Mouse (Mus musculus) stomach, embryonic 14.5 days (tissue): Measurements from ENCODE around the gene Ephb3. TPM values are rescaled to one million over a fixed set of nuclear protein-coding genes. Genes with fewer than 3 reads are reported as not detected.

Experiments used
- ATAC-seq: fragments of 200-750 bp; cut with Nextera tagmentation; 2 replicates; pipeline ENCODE4 v1.8.0; 2017; ENCODE audit warnings: low read depth, moderate TSS enrichment; ENCODE audit not compliant: insufficient number of reproducible peaks, insufficient read depth, low FRiP score
- H3K27ac ChIP-seq: fragments of 300-500 bp; sonication (generic); 2 replicates; pipeline ENCODE4 v1.5.1; 2014; ENCODE audit warnings: mild to moderate bottlenecking, low read length, moderate library complexity, mixed read lengths
- H3K27me3 ChIP-seq: fragments of 300-500 bp; sonication (generic); 2 replicates; pipeline ENCODE4 v1.6.1; 2014; ENCODE audit warnings: low read length, control low read depth, mixed read lengths; ENCODE audit not compliant: control insufficient read depth, insufficient read depth
- H3K36me3 ChIP-seq: fragments of 300-500 bp; sonication (generic); 2 replicates; pipeline ENCODE4 v1.6.1; 2014; ENCODE audit warnings: mild to moderate bottlenecking, control low read depth, low read length, moderate library complexity, mixed read lengths; ENCODE audit not compliant: control insufficient read depth, insufficient read depth
- H3K4me1 ChIP-seq: fragments of 300-500 bp; sonication (generic); 2 replicates; pipeline ENCODE4 v1.6.1; 2014; ENCODE audit warnings: low read length, control low read depth, mixed read lengths; ENCODE audit not compliant: control insufficient read depth, insufficient read depth
- H3K4me2 ChIP-seq: fragments of 300-500 bp; sonication (generic); replicated peaks from 2 replicates; pipeline ENCODE4 v1.6.1; 2014; ENCODE audit warnings: low read depth, low read length, control low read depth
- H3K4me3 ChIP-seq: fragments of 300-500 bp; sonication (generic); 2 replicates; pipeline ENCODE4 v1.5.1; 2014; ENCODE audit warnings: low read depth, low read length, control low read depth
- H3K9ac ChIP-seq: fragments of 300-500 bp; sonication (generic); replicated peaks from 2 replicates; pipeline ENCODE4 v1.6.1; 2014; ENCODE audit warnings: low read depth, mild to moderate bottlenecking, control low read depth, low read length, moderate library complexity, mixed read lengths
- H3K9me3 ChIP-seq: fragments of 300-500 bp; sonication (generic); 2 replicates; pipeline ENCODE4 v1.6.1; 2016; ENCODE audit warnings: low read depth, low read length, control low read depth; ENCODE audit not compliant: control insufficient read depth
- WGBS: fragments of 180-500 bp; shearing (Covaris S2); extraction: QIAGEN DNeasy Blood & Tissue Kit; methylation state at CpG from one replicate; pipeline ENCODE4 v1.1.7; 2014; 5-methylcytosine and 5-hydroxymethylcytosine counted together
- polyA plus RNA-seq: library from polyadenylated mRNA; unstranded; fragments of >200 nt; fragmentation: Nextera tagmentation; extraction: Ambion mirVana; gene quantifications from 2 replicates; pipeline ENCODE4 v1.2.1, GENCODE M21; 2014

The Ephb3 gene
- polyA plus RNA-seq, 1 experiment from 2014 or later: 27.6 TPM

DNA sequence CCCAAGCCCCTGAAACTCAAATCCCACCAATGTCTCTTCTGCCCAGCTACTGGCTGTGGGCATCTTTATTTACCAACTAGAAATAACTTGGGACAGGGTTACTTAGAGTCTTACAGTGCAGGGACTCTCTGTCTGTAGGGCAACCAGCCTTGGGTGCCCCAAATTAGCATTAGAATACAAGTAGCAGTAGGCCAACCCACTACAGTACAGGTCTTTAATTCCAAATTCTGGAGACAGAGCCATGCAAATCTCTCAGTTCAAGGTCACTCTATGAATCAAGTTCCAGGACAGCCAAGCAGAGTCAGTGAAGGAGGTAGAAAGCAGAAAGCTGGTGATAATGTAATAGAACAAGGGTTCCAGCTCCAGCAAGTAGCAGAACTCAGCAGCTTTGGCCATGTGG, 19.9 kb upstream of the Ephb3 start:
- no peak overlapping the region for H3K9ac ChIP-seq
- ATAC-seq: no peak
- H3K36me3 ChIP-seq: no peaks in the 10 kb centered on the region
- H3K9me3 ChIP-seq: no peaks in the 10 kb centered on the region
- no peak overlapping the region for H3K4me3 ChIP-seq
- no peaks in the 10 kb centered on the region for H3K27me3 ChIP-seq
- no peak overlapping the region for H3K27ac ChIP-seq
- H3K4me1 ChIP-seq: no peaks in the 10 kb centered on the region
- no peak overlapping the region for H3K4me2 ChIP-seq

DNA sequence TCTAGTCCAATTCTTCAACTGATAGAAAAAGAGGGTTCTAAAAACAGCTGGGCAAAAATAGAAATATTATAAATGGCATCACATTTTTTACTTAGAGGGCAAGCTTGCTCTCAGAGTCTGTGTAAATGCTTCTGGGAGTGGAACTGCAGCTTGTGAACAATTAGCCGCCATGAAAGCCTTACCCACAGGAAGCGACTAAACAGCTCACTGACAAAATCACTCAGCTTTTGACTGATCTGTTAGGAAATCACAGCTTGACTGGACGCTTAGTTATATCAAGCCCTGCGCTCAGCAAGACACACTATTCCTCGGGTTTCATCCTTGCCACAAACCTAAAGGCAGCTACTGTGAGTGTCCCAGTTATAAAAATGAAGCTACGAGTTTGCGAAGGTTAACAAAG, 17.0 kb upstream of the Ephb3 start:
- Histone ChIP-seq H3K36me3 (no peaks in the 10 kb centered on the region), H3K27ac (no peak overlapping the region), H3K4me2 (no peak overlapping the region), H3K4me3 (no peak overlapping the region), H3K27me3 (no peaks in the 10 kb centered on the region), H3K9me3 (no peaks in the 10 kb centered on the region), H3K9ac (no peak overlapping the region), H3K4me1 (no peaks in the 10 kb centered on the region; the same call in 1 of the 2 replicates)
- 49% methylated on average over 7 of the region's 7 CpGs for WGBS
- ATAC-seq: no peak

DNA sequence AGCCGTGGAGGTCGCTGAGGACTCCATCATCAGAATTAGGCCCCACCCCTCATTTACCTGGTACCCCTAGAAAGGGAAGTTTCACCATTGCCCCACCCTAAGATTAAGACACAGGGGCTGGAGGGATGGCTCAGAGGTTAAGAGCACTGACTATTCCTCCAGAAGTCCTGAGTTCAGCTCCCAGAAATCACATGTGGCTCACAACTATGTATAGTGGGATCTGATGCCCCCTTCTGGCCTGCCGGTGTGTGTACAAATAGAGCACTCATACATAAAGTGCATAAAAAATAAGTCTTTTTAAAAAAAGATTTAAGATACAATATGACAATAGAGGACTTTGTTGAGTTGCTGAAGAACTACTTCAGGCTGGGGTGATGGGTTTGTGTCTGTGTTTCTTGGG, 16.2 kb upstream of the Ephb3 start:
- no peak for ATAC-seq
- no peak overlapping the region for H3K4me3 ChIP-seq
- WGBS: 82% methylated on average over 3 of the region's 3 CpGs

DNA sequence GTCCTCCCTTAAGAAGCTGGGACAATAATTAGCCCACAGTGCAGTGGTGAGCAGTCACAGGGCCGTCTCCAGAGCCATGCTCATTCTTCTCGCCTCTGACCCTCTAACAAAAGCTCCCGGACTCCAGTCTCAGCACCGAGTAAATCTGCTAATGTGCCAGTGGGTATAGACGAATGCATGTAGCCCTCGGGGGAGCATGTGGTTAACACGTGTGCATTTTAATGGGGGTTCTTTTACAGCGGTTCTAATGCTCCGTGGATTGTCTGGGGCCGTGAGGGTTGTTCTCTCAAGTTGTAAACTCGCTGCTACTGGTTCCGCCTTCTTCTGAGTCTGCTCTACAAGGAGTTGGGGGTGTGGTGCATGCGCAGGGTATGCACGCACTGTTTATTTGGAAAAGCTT, 13.0 kb upstream of the Ephb3 start:
- H3K4me1 ChIP-seq: no peaks in the 10 kb centered on the region; the same call in 1 of the 2 replicates
- no peak overlapping the region for H3K9ac ChIP-seq
- no peak overlapping the region for H3K4me3 ChIP-seq
- H3K27me3 ChIP-seq: no peaks in the 10 kb centered on the region
- no peak overlapping the region for H3K4me2 ChIP-seq
- 73% methylated on average over 14 of the region's 14 CpGs for WGBS
- H3K27ac ChIP-seq: no peak overlapping the region
- no peak for ATAC-seq
- H3K9me3 ChIP-seq: no peaks in the 10 kb centered on the region
- H3K36me3 ChIP-seq: no peaks in the 10 kb centered on the region

More for the DNA sequence above, 16.2 kb upstream of the Ephb3 start:
- no peak overlapping the region for H3K9ac ChIP-seq
- H3K36me3 ChIP-seq: no peaks in the 10 kb centered on the region
- H3K27ac ChIP-seq: no peak overlapping the region
- no peaks in the 10 kb centered on the region; the same call in 1 of the 2 replicates for H3K4me1 ChIP-seq
- no peak overlapping the region for H3K4me2 ChIP-seq
- no peaks in the 10 kb centered on the region for H3K9me3 ChIP-seq
- H3K27me3 ChIP-seq: no peaks in the 10 kb centered on the region

DNA sequence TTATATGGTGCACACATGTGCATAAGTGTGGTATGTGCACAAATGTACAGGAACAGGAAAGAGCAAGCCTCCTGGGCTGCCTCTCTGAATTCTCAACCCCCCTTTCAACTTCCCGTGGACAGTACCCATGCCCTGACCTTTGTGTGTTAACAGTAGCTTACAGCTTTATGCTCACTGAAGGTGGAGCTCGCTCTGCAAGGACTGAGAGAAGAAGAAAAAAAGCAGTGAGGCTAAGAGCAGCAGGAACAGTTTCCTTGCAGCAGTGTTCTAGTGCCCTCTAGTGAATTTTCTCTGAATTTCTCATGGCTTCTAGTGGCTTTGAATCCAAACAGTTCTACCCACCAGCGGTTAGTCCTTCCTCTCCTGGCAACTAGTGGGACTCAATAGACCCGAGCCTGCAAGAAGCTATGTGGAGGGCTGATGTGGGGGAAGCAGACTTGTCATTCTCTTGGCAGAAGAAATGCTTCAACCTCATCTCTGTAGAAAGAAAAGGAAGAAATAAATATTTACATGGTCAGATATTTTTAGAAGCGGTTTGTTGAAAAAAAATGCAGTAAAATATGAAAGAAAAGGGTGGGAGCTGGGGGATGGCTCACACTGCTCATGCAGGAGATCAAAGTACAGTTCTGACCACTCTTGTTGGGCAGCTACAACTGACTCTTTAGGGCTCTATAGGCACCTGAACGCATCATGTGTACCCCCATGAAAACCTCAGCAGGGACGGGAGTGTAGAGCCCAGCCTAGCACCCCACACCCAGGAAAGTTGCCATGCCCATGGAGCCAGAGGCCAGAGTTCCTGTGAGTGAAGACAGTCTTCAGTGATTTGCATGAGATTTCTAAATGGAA, 11.8 kb upstream of the Ephb3 start:
- no peaks in the 10 kb centered on the region; the same call in 1 of the 2 replicates for H3K4me1 ChIP-seq
- H3K9ac ChIP-seq: no peak overlapping the region
- H3K4me3 ChIP-seq: no peak overlapping the region
- ATAC-seq: peak; percentile 68
- no peaks in the 10 kb centered on the region for H3K9me3 ChIP-seq
- H3K27me3 ChIP-seq: no peaks in the 10 kb centered on the region
- 27% methylated on average over 7 of the region's 7 CpGs for WGBS
- no peaks in the 10 kb centered on the region for H3K36me3 ChIP-seq
- H3K27ac ChIP-seq: no peak overlapping the region
- no peak overlapping the region for H3K4me2 ChIP-seq

DNA sequence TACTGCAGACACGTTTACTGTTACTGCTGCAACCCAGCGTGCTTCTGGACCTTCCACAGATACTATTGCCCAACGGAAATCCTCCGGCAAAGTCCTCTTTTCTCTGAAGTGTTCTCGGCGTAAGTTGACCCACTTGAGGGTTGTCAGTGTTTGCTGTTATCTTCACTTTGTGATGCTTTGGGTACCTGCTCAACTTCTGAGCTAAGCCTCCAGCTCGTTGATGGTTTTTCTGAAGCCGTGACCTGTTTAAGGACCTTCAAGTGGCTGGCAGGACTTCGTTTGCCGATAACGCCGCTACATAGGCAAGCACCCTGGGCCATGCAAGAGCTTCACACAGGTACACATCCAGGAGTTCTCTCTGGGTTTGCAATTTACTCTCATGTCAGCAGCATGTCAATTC, 10.4 kb upstream of the Ephb3 start:
- Histone ChIP-seq H3K4me1 (no peaks in the 10 kb centered on the region; the same call in 1 of the 2 replicates), H3K27ac (no peak overlapping the region), H3K4me3 (no peak overlapping the region), H3K4me2 (no peak overlapping the region), H3K9ac (no peak overlapping the region), H3K9me3 (no peaks in the 10 kb centered on the region), H3K36me3 (no peaks in the 10 kb centered on the region), H3K27me3 (no peaks in the 10 kb centered on the region)
- 85% methylated on average over 12 of the region's 12 CpGs for WGBS
- ATAC-seq: no peak

DNA sequence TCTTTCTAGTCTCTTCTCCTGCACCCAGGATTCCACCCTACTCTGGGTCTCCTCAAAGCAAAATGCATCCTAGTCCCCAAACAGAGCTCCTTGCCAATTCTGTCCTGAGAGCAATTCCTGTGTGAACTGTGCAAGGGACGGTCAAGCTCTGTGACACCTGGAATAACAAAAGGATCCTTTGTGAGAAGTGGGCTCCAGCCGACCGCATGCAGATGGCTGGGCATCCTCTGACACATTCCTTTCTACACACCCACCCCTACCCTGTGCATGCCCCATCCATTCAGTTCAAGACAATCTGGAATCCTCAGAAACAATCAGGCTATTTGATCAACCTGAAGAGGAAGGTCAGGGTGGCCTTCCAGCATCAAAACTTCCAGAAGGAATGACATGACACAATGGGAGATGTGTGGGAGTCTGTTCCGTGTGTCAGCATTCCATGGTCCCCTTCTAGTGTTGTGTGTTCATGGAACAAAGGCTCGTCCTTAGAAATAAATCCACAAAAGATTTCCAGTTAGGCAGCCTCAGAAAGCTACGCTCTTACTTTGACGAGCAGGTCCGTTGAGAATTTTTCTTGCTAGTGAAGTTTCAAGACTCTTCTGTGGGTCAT, 9.2 kb upstream of the Ephb3 start:
- Histone ChIP-seq H3K27me3 (no peaks in the 10 kb centered on the region), H3K9ac (no peak overlapping the region), H3K4me2 (no peak overlapping the region), H3K4me1 (no peaks in the 10 kb centered on the region; the same call in 1 of the 2 replicates), H3K36me3 (no peaks in the 10 kb centered on the region), H3K9me3 (no peaks in the 10 kb centered on the region), H3K27ac (no peak overlapping the region), H3K4me3 (no peak overlapping the region)
- WGBS: 71% methylated on average over 8 of the region's 8 CpGs
- ATAC-seq: no peak

DNA sequence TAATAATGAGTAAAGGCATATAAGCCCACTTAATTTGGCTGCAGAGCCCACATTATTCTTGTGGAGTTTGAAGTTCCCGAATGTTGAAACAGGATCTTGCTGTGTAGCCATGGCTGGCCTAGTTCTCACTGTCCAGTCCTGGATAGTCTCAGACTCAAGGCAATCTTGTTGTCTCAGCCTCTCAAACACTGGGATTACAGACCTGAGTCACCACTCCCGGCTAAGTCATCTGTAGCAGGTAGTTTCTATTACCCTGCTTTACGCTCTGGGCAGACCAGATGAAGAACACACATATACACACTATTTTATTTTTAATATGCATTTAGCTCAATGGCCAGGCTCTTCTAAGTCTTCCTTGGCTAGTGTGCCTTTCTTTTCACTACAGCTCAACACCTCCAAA, 8.0 kb upstream of the Ephb3 start:
- Histone ChIP-seq H3K27me3 (no peaks in the 10 kb centered on the region), H3K9me3 (no peaks in the 10 kb centered on the region), H3K27ac (no peak overlapping the region), H3K4me1 (no peaks in the 10 kb centered on the region; the same call in 1 of the 2 replicates), H3K36me3 (no peaks in the 10 kb centered on the region), H3K9ac (no peak overlapping the region), H3K4me3 (no peak overlapping the region), H3K4me2 (no peak overlapping the region)
- 80% methylated on average over 3 of the region's 3 CpGs for WGBS
- ATAC-seq: no peak
